Mouse (Mus musculus) embryonic facial prominence, embryonic 14.5 days (tissue): ENCODE data around the gene 5330417C22Rik. TPM values are rescaled to one million over a fixed set of nuclear protein-coding genes. Genes with fewer than 3 reads are reported as not detected.
"Not testable (repeated sequence)": the region's sequence is repeated elsewhere in the genome, so short reads cannot be mapped to it uniquely, and the experiment has no call there.

Source experiments
- ATAC-seq: fragments of 200-750 bp; cut with Nextera tagmentation; 2 replicates; pipeline ENCODE4 v1.8.0; 2017; ENCODE audit warnings: low read depth, moderate number of reproducible peaks, moderate TSS enrichment
- DNase-seq: peaks from one replicate; pipeline ENCODE4 v3.0.0-alpha.2; 2015; ENCODE audit warnings: low spot score
- H3K27ac ChIP-seq: fragments of 300-500 bp; sonication (generic); replicated peaks from 2 replicates; pipeline ENCODE4 v1.5.1; 2014; ENCODE audit warnings: low read depth, mild to moderate bottlenecking, low read length, moderate library complexity
- H3K27me3 ChIP-seq: fragments of 300-500 bp; sonication (generic); replicated peaks from 2 replicates; pipeline ENCODE4 v1.6.1; 2014; ENCODE audit warnings: low read length; ENCODE audit not compliant: control insufficient read depth, insufficient read depth
- H3K36me3 ChIP-seq: fragments of 300-500 bp; sonication (generic); 2 replicates; pipeline ENCODE4 v1.6.1; 2014; ENCODE audit warnings: low read length, mixed read lengths; ENCODE audit not compliant: control insufficient read depth, insufficient read depth
- H3K4me1 ChIP-seq: fragments of 300-500 bp; sonication (generic); 2 replicates; pipeline ENCODE4 v1.6.1; 2014; ENCODE audit warnings: antibody characterized with exemption, low read length; ENCODE audit not compliant: control insufficient read depth, insufficient read depth
- H3K4me2 ChIP-seq: fragments of 300-500 bp; sonication (generic); 2 replicates; pipeline ENCODE4 v1.6.1; 2014; ENCODE audit warnings: low read depth, mild to moderate bottlenecking, low read length, moderate library complexity, mixed read lengths
- H3K4me3 ChIP-seq: fragments of 300-500 bp; sonication (generic); 2 replicates; pipeline ENCODE4 v1.5.1; 2014; ENCODE audit warnings: low read depth, mild to moderate bottlenecking, low read length
- H3K9ac ChIP-seq: fragments of 300-500 bp; sonication (generic); 2 replicates; pipeline ENCODE4 v1.6.1; 2014; ENCODE audit warnings: low read depth, mild to moderate bottlenecking, low read length, moderate library complexity, mixed read lengths
- H3K9me3 ChIP-seq: fragments of 300-500 bp; sonication (generic); 2 replicates; pipeline ENCODE4 v1.6.1; 2016; ENCODE audit warnings: low read length; ENCODE audit not compliant: control insufficient read depth
- WGBS: fragments of 180-500 bp; shearing (Covaris S2); extraction: QIAGEN DNeasy Blood & Tissue Kit; methylation state at CpG from one replicate; pipeline ENCODE4 v1.1.7; 2014; 5-methylcytosine and 5-hydroxymethylcytosine counted together
- polyA plus RNA-seq: library from polyadenylated mRNA; unstranded; fragments of >200 nt; fragmentation: Nextera tagmentation; extraction: Ambion mirVana; gene quantifications from 2 replicates; pipeline ENCODE4 v1.2.1, GENCODE M21; 2014

The 5330417C22Rik gene
- 2.2 and 2.5 TPM in 2 replicates for polyA plus RNA-seq

DNA sequence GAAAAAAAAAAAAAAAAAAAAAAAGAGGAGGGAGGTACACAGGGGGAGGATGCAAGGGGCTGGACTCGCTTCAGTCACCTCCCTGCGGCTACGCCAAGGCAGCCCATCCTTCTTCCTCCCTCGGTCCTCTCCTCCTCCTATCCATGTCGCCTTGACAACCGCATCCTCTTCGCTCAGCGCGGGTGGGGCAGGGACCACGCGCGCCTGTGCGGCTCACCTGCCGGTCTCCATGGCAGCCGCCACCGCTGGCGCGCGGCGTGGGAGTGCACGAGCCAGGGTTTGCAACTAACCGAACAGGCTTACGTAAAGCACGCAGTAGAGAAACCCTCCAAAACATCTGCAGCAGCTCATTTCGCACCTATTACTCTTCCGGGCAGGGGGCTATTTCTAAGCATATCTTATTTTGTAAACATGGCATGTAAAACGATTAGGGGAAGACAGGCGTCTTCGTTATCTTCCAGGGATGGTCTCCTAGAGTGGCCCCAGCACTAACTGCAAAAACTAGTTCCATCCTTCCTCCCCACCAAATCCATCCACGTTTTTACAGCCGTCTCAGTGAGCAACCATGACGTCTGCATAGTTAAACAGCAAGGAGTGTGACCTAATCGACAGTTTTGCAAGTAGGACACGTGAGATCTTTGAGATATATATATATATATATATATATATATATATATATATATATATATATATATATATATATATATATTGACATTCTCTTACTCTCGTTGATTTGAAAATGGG lies at the start of gene 5330417C22Rik:
TSS of gene 5330417C22Rik (minus strand) at position 20 of the 744 bp plus-strand sequence.
- ATAC-seq: peak; percentile 87
- peak; percentile 69 for DNase-seq
- H3K4me3 ChIP-seq: peak within 1 kb of the TSS; percentile 44
- no peaks in the 10 kb centered on the region for H3K36me3 ChIP-seq
- H3K4me2 ChIP-seq: peak within 1 kb of the TSS; percentile 77
- WGBS: 3% methylated on average over 34 of the region's 35 CpGs
- H3K9ac ChIP-seq: peak within 1 kb of the TSS; percentile 45
- no peak within 1 kb of the TSS for H3K27ac ChIP-seq
- peaks cover 26% of the 10 kb centered on the region for H3K27me3 ChIP-seq
- peaks cover 4% of the 10 kb centered on the region; the same call in 1 of the 2 replicates for H3K4me1 ChIP-seq
- H3K9me3 ChIP-seq: no peaks in the 10 kb centered on the region

DNA sequence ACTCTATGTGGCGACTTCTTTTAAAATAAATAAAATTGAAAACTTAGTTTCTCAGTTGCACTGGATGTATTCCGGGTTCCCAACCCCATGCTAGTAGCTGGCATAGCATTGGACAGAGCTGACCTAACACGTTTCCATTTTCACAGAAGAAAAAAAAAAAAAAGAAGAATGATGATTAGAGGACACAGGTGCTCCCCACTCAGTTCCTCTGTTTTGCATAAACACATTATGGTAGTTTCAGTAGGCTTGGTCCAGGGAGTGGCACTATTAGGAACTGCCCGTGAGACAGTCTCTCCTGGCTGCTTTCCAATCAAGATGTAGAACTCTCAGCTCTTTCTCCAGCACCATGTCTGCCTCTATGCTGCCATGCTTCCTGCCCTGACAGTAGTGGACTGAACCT lies 48.2 kb upstream of the 5330417C22Rik start:
- Histone ChIP-seq H3K4me1 (no peaks in the 10 kb centered on the region), H3K4me2 (no peak overlapping the region), H3K4me3 (no peak overlapping the region), H3K27ac (no peak overlapping the region), H3K27me3 (no peaks in the 10 kb centered on the region), H3K36me3 (peaks cover under 1% of the 10 kb centered on the region; the same call in 1 of the 2 replicates), H3K9me3 (no peaks in the 10 kb centered on the region), H3K9ac (no peak overlapping the region)
- no peak for ATAC-seq
- no peak for DNase-seq
- whole genome bisulfite sequencing: 80% methylated on average over 4 of the region's 4 CpGs

- H3K9ac ChIP-seq: no peak overlapping the region
- peaks cover 4% of the 10 kb centered on the region; the same call in 1 of the 2 replicates for H3K36me3 ChIP-seq
- WGBS: 88% methylated on average over 5 of the region's 5 CpGs
Measured at GRCm38 (mm10) chr3:108574018-108574417, 37.7 kb upstream of the 5330417C22Rik start.

GRCm38 (mm10) chr3:108572309-108573010 lies 36.1 kb upstream of the 5330417C22Rik start:
- H3K27ac ChIP-seq: peak overlapping the region; percentile 59; the same call in 1 of the 2 replicates
- no peaks in the 10 kb centered on the region for H3K36me3 ChIP-seq
- ATAC-seq (no peak), DNase-seq (no peak)
- H3K4me3 ChIP-seq: peak overlapping the region; percentile 64
- H3K9ac ChIP-seq: peak overlapping the region; percentile 82
- H3K4me2 ChIP-seq: peak overlapping the region; percentile 66
- peaks cover 8% of the 10 kb centered on the region for H3K4me1 ChIP-seq
- no peaks in the 10 kb centered on the region for H3K27me3 ChIP-seq
- H3K9me3 ChIP-seq: no peaks in the 10 kb centered on the region
- 41% methylated on average over 18 of the region's 18 CpGs for WGBS

More at GRCm38 (mm10) chr3:108574018-108574417, 37.7 kb upstream of the 5330417C22Rik start:
- no peak overlapping the region for H3K4me3 ChIP-seq
- DNase-seq: no peak
- H3K4me1 ChIP-seq: peaks cover 8% of the 10 kb centered on the region
- no peaks in the 10 kb centered on the region for H3K9me3 ChIP-seq
- no peak for ATAC-seq
- H3K4me2 ChIP-seq: no peak overlapping the region
- H3K27me3 ChIP-seq: no peaks in the 10 kb centered on the region
- no peak overlapping the region for H3K27ac ChIP-seq

- Histone ChIP-seq H3K36me3 (no peaks in the 10 kb centered on the region), H3K27ac (peak within 1 kb of the TSS; percentile 59), H3K4me1 (peaks cover 8% of the 10 kb centered on the region), H3K9ac (peak within 1 kb of the TSS; percentile 82), H3K27me3 (no peaks in the 10 kb centered on the region), H3K9me3 (no peaks in the 10 kb centered on the region), H3K4me3 (peak within 1 kb of the TSS; percentile 64), H3K4me2 (peak within 1 kb of the TSS; percentile 66)
- DNase-seq (peak; percentile 99), ATAC-seq (peak; percentile 99)
- 1% methylated on average over 42 of the region's 42 CpGs for WGBS
Measured at GRCm38 (mm10) chr3:108571443-108572294, 35.3 kb upstream of the 5330417C22Rik start, which contains the start of gene Taf13. Gene Taf13 (plus strand): TSS chr3:108571698.

GRCm38 (mm10) chr3:108570813-108571212 lies 34.5 kb upstream of the 5330417C22Rik start:
- 90% methylated on average over 14 of the region's 14 CpGs for WGBS
- DNase-seq: no peak
- Histone ChIP-seq H3K36me3 (no peaks in the 10 kb centered on the region), H3K27ac (no peak overlapping the region), H3K4me2 (peak overlapping the region; percentile 66), H3K4me3 (no peak overlapping the region; the same call in 1 of the 2 replicates), H3K27me3 (no peaks in the 10 kb centered on the region), H3K9me3 (no peaks in the 10 kb centered on the region), H3K4me1 (peaks cover 8% of the 10 kb centered on the region), H3K9ac (no peak overlapping the region)
- ATAC-seq: no peak

DNA sequence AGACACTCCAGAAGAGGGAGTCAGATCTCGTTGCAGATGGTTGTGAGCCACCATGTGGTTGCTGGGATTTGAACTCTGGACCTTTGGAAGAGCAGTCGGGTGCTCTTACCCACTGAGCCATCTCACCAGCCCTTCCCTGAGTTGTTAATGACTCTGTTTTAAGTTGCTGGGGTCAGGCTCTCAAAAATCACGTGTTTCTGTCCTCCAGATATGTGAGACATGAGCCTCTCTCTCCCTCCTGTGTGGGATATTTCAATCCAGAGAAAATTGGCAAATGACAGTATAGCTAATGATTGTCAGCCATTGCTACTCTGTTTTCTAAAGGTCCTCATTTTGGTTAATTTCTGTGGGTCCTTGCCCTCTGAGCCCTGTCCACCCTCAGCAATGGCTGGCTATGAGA lies 33.3 kb upstream of the 5330417C22Rik start:
- not testable (repeated sequence) for ATAC-seq, H3K4me2 ChIP-seq, H3K9ac ChIP-seq, H3K9me3 ChIP-seq, H3K27me3 ChIP-seq, H3K4me1 ChIP-seq, DNase-seq, H3K27ac ChIP-seq, H3K36me3 ChIP-seq, H3K4me3 ChIP-seq
- 53% methylated on average over 2 of the region's 3 CpGs for WGBS
